Mouse (Mus musculus): Measurements from ENCODE around the gene Ankrd52.

- TF ChIP-seq POLR2A (IDR thresholded peaks at IDR 0.05; ENCODE audit: borderline replicate concordance, control insufficient read depth, low read depth, low read length) = no peak
- TF ChIP-seq CTCF (IDR thresholded peaks at IDR 0.05; ENCODE audit: control insufficient read depth, insufficient read depth, low read length) = no peak
Measured at GRCm38 (mm10) chr10:128401638-128402037, 24.7 kb downstream of the Ankrd52 start.
